Mouse (Mus musculus) fat pad, adult 2 months (tissue): Measurements from ENCODE around the gene Gm11037.

Experiments used
- DNase-seq: peaks from one replicate; pipeline ENCODE4 v3.0.0-alpha.2; 2011; ENCODE audit warnings: low read depth, low spot score; ENCODE audit errors: extremely low read depth

Gene Gm11037

DNA sequence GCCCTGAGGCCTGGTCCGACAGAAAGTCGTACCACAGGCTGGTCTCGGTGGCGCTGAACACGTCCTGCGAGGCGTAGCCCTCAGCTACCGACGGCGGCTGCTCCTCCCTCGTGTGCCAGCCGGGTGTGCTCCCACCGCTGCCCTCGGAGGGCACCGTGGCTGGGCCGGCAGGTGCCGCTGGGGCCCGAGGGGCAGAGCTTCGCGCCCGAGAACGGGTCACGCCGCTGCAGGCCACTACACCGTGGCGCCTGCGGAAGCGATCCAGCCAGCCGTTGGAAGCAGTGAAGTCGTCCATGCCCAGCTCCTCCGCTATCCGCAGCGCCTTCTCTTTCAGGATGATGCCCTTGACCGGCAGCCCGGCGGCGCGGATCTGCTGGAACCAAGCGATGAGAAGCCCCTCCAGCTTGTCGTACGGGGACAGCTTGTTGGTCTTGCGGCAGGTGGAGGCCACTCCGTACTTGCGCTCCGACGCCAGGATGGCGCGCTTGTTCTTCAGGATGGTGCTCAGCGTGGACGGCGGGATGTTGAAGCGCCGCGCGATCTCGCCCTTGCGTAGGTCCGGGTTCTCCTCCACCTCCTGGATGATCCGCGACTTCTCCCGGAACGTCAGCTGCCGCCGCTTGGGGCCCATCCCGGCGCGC lies 46.1 kb downstream of the Gm11037 start:
- DNase-seq, result no peak

DNA sequence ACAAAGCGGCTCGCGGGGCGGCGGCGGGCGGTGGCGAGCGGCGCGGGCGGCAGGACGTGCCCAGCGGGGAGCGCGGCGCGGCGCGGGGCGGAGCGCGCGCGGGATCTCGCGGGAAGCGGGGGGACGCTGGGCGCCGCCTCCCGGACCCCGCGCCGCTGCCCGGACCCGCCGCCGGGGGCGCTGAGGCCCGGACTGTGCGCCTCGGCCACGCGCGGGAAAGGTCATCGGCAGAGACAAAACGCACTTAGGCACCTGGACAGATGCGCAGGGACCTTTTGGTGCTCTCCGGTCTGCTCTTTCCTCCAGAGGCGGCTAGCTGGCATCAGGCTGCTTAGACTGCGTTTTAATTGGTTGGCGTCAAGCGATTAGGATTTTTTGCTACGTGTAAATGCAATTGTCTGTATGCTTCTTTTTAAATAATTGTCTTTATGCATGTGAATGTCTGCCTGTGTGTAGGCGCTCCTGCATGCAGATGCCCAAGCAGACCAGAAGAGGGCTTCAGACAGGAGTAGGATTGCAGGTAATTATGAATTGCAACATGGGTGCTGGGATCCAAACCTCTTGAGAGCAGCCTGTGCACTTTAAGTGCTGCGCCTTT lies 46.8 kb downstream of the Gm11037 start, which contains the start of gene Cenpb:
Cenpb (minus strand) TSS at position 78 of the 598 bp plus-strand sequence.
- DNase-seq, result no peak
